Mouse (Mus musculus): ENCODE measurements around the gene Mgll. TPM values are rescaled to one million over a fixed set of nuclear protein-coding genes. Genes with fewer than 3 reads are reported as not detected.

Gene Mgll
- polyA plus RNA-seq, 1 experiment from 2014 or later: 104 TPM

DNA sequence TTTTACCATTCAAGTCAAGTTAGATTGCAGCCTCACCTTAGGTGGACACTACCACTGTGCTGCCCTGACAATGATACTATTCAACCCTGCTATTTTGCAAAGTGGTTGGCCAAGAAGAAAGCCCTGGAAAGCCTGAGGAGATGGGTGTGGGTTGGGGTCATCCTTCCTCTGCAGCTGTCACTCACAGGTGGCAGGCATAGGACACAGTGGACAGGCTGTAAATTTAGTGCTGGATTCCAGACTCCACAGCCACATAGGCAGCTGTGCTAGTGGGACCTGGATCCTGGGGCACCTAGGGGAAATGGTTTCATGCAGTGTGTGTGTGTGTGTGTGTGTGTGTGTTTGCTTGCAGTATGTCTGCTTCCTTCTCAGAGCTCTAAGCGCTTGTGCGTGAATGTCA is 1.3 kb upstream of the Mgll start:
- Histone ChIP-seq H3K36me3 (ENCODE audit: control insufficient read depth, insufficient read depth, low read length) (no peaks in the 10 kb centered on the region; the same call in 1 of the 2 replicates), H3K4me3 (ENCODE audit: low read depth, low read length) (no peak overlapping the region), H3K4me1 (ENCODE audit: control insufficient read depth, insufficient read depth, low read length) (peaks cover 6% of the 10 kb centered on the region; the same call in 1 of the 2 replicates), H3K4me2 (replicated peaks; ENCODE audit: low read depth, low read length) (no peak overlapping the region), H3K9ac (replicated peaks; ENCODE audit: low read depth, low read length) (no peak overlapping the region), H3K9me3 (ENCODE audit: control insufficient read depth, low read depth, low read length) (no peaks in the 10 kb centered on the region), H3K27ac (ENCODE audit: low read length) (no peak overlapping the region), H3K27me3 (ENCODE audit: control insufficient read depth, insufficient read depth, low read length) (no peaks in the 10 kb centered on the region)
- ATAC-seq (ENCODE audit: insufficient number of reproducible peaks, insufficient read depth, low FRiP score, low read depth): no peak
- WGBS: 88% methylated on average over 2 of the region's 2 CpGs

DNA sequence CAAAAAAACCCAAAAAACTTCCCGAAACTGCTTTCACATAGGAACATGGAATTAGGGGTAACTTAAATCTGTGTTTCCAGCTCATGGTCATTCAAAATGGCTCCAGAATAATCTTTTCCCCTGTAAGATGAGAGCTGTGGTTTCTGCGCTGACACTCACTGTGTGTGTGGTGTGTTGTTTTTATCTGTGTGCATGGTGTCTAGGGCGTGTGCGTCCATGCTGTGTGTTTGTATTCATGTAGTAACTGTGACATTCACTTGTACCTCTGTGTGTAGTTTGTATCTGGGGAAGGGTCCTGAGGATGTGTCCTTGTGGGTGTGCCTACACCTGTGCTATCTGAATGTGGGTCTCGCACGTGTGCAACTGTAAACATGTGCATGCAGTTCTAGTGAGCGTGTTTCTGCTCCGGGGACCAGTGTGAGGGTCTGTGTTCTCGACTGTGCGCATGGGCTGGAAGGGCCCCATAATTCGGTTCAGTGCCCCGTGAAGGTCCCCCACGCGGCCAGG is 353 bp upstream of the Mgll start:
- peak overlapping the region; percentile 68 for H3K27ac ChIP-seq (ENCODE audit: low read length)
- ATAC-seq (ENCODE audit: insufficient number of reproducible peaks, insufficient read depth, low FRiP score, low read depth): no peak; the same call in 1 of the 2 replicates

DNA sequence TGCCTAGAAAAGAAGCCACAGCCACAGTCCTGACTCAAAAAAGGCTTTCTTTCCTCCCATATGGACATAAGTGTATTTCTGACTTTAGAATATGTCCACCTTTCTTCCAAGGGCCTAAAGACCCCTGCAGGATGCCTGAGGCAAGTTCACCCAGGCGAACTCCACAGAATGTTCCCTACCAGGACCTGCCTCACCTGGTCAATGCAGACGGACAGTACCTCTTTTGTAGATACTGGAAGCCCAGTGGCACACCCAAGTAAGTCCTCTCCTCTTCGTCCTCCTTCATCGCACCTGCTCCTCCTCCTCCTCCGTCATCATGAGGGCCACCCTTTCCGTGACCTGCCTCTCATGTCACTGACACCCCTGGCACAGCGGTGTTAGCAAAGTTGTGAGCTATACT is 1.4 kb downstream of the Mgll start:
- Histone ChIP-seq H3K9ac (replicated peaks; ENCODE audit: low read depth, low read length) (no peak overlapping the region), H3K27ac (ENCODE audit: low read length) (no peak overlapping the region)

More for the DNA sequence above, 353 bp upstream of the Mgll start:
- H3K9me3 ChIP-seq (ENCODE audit: control insufficient read depth, low read depth, low read length): no peaks in the 10 kb centered on the region
- H3K36me3 ChIP-seq (ENCODE audit: control insufficient read depth, insufficient read depth, low read length): no peaks in the 10 kb centered on the region; the same call in 1 of the 2 replicates
- peak overlapping the region; percentile 71; the same call in 1 of the 2 replicates for H3K9ac ChIP-seq (replicated peaks; ENCODE audit: low read depth, low read length)
- H3K4me1 ChIP-seq (ENCODE audit: control insufficient read depth, insufficient read depth, low read length): peaks cover 6% of the 10 kb centered on the region; the same call in 1 of the 2 replicates
- peak overlapping the region; percentile 86 for H3K4me2 ChIP-seq (replicated peaks; ENCODE audit: low read depth, low read length)
- peak overlapping the region; percentile 69 for H3K4me3 ChIP-seq (ENCODE audit: low read depth, low read length)
- H3K27me3 ChIP-seq (ENCODE audit: control insufficient read depth, insufficient read depth, low read length): no peaks in the 10 kb centered on the region
- WGBS: 29% methylated on average over 14 of the region's 14 CpGs

DNA sequence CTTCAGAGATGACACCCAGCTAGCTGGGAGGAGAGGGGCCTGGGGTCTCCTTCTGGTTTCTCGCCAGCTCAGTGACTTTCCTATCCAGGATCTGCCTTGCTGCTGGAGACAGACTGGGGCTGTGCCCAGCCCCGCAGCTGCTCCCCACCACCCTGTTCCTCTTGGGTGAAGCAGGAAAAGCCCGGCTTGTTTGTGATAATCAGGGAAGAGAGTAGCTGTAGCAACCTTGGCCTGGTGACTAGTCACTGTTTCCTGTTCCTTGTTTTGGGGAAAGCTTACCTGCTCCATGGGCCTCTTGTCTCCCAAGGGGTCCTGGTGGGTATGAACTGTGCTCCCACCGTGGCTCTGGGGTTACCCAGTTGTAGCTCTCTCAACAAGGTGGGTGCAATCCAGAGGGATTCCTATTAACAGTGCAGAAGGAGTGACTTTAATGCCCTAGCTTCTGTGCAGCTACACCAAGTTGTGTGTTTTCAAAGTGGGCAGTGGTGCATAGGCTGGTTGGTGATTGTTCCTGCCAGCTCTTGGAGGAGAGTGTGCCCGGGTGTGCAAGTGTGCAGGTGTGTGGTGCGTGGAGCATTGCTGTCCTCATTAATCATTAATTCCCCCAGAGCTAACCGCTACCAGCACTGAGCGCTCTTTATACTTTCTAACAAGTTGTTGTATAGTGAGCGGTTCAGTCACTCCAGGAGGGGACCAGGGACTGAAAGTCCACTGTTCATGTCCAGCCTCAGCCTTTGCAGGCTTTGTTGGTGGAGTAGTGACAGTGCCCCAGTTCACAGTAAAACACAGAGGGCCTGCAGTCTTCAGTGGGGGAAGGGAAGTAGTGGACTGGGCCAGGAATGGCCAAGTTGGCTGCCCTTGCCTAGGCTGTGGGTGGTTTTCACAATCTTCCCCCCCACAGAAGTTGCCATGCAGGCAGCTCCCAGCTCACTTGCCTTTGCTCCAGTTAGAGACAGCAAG is 2.3 kb downstream of the Mgll start:
- Histone ChIP-seq H3K36me3 (ENCODE audit: control insufficient read depth, insufficient read depth, low read length) (peaks cover 5% of the 10 kb centered on the region; the same call in 1 of the 2 replicates), H3K4me1 (ENCODE audit: control insufficient read depth, insufficient read depth, low read length) (peaks cover 6% of the 10 kb centered on the region; the same call in 1 of the 2 replicates), H3K27me3 (ENCODE audit: control insufficient read depth, insufficient read depth, low read length) (no peaks in the 10 kb centered on the region), H3K9me3 (ENCODE audit: control insufficient read depth, low read depth, low read length) (no peaks in the 10 kb centered on the region), H3K27ac (ENCODE audit: low read length) (peak overlapping the region; percentile 27; the same call in 1 of the 2 replicates), H3K4me2 (replicated peaks; ENCODE audit: low read depth, low read length) (peak overlapping the region; percentile 86), H3K9ac (replicated peaks; ENCODE audit: low read depth, low read length) (no peak overlapping the region), H3K4me3 (ENCODE audit: low read depth, low read length) (peak overlapping the region; percentile 69)
- 61% methylated on average over 9 of the region's 9 CpGs for WGBS
- ATAC-seq (ENCODE audit: insufficient number of reproducible peaks, insufficient read depth, low FRiP score, low read depth): no peak

More for the DNA sequence above, 1.4 kb downstream of the Mgll start:
- Histone ChIP-seq H3K4me1 (ENCODE audit: control insufficient read depth, insufficient read depth, low read length) (peaks cover 6% of the 10 kb centered on the region; the same call in 1 of the 2 replicates), H3K9me3 (ENCODE audit: control insufficient read depth, low read depth, low read length) (no peaks in the 10 kb centered on the region), H3K4me3 (ENCODE audit: low read depth, low read length) (peak overlapping the region; percentile 69; the same call in 1 of the 2 replicates), H3K4me2 (replicated peaks; ENCODE audit: low read depth, low read length) (peak overlapping the region; percentile 86), H3K27me3 (ENCODE audit: control insufficient read depth, insufficient read depth, low read length) (no peaks in the 10 kb centered on the region), H3K36me3 (ENCODE audit: control insufficient read depth, insufficient read depth, low read length) (peaks cover 3% of the 10 kb centered on the region; the same call in 1 of the 2 replicates)
- WGBS: 52% methylated on average over 7 of the region's 7 CpGs
- no peak for ATAC-seq (ENCODE audit: insufficient number of reproducible peaks, insufficient read depth, low FRiP score, low read depth)

DNA sequence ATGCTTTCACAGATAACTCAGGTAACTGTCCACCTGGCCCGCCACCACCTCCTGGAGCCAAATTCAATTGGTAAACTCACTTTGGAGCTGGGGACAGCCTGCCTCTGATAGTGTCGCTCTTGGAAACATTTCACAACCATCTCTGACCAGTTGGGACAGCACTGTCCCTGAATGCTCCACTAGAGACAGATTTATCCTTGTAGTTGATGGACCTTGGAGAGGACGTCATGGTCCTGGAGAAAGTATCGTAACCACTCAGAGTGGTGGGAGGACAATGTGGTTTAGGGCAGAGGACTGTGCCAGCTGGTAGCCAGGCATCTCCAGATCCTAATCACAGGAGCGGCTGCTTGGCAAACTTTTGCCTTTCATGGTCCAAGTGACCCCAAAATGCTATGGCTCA is 3.3 kb downstream of the Mgll start:
- no peak overlapping the region for H3K9ac ChIP-seq (replicated peaks; ENCODE audit: low read depth, low read length)
- no peaks in the 10 kb centered on the region for H3K27me3 ChIP-seq (ENCODE audit: control insufficient read depth, insufficient read depth, low read length)
- WGBS: 92% methylated on average over 5 of the region's 5 CpGs
- H3K36me3 ChIP-seq (ENCODE audit: control insufficient read depth, insufficient read depth, low read length): peaks cover 5% of the 10 kb centered on the region; the same call in 1 of the 2 replicates
- H3K4me1 ChIP-seq (ENCODE audit: control insufficient read depth, insufficient read depth, low read length): peaks cover 6% of the 10 kb centered on the region; the same call in 1 of the 2 replicates
- ATAC-seq (ENCODE audit: insufficient number of reproducible peaks, insufficient read depth, low FRiP score, low read depth): no peak
- no peak overlapping the region for H3K27ac ChIP-seq (ENCODE audit: low read length)
- no peak overlapping the region for H3K4me2 ChIP-seq (replicated peaks; ENCODE audit: low read depth, low read length)
- H3K9me3 ChIP-seq (ENCODE audit: control insufficient read depth, low read depth, low read length): no peaks in the 10 kb centered on the region
- H3K4me3 ChIP-seq (ENCODE audit: low read depth, low read length): no peak overlapping the region

DNA sequence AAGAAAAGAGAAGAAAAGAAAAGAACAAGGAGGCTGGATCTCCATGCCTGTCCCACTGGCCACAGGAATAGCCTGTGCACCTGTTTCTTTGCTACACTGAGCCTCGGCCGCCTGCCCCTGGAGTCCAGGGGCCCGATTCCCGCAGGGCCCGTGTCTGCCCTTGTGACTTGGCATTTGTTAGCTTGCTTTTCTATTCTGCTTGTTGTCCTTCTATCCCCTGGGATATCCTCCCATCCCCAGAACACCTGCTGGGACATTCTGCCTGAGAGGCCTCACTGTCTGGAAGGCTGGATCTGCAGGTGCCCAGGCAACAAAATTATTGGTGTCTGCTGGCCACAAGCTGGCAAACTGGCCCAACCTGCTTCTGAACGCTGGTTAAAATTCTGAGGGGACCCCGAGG is 3.8 kb downstream of the Mgll start:
- 80% methylated on average over 7 of the region's 7 CpGs for WGBS

DNA sequence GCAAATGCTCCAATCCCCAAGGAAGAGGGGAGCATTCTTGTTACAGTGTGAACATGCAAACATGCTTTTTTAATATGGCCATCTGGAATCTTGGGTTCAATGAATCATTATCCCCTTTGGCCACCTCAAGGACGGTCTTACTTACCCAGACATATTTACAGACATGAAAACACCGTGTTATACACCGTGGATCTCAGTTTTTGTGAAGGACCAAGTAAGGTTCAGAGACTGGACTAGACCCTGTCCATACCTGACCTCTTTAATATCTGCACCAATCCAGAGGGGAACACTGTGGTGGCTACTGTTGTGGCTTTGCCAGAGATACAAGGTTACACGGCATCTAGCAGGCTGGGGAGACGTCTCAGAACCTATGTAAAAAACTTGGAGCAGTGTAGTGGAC is 4.3 kb downstream of the Mgll start:
- Histone ChIP-seq H3K9ac (replicated peaks; ENCODE audit: low read depth, low read length) (no peak overlapping the region), H3K36me3 (ENCODE audit: control insufficient read depth, insufficient read depth, low read length) (peaks cover 5% of the 10 kb centered on the region; the same call in 1 of the 2 replicates), H3K27me3 (ENCODE audit: control insufficient read depth, insufficient read depth, low read length) (no peaks in the 10 kb centered on the region), H3K4me3 (ENCODE audit: low read depth, low read length) (no peak overlapping the region), H3K4me1 (ENCODE audit: control insufficient read depth, insufficient read depth, low read length) (peaks cover 12% of the 10 kb centered on the region; the same call in 1 of the 2 replicates), H3K9me3 (ENCODE audit: control insufficient read depth, low read depth, low read length) (no peaks in the 10 kb centered on the region), H3K27ac (ENCODE audit: low read length) (no peak overlapping the region), H3K4me2 (replicated peaks; ENCODE audit: low read depth, low read length) (no peak overlapping the region)
- WGBS: 90% methylated on average over 5 of the region's 5 CpGs
- no peak for ATAC-seq (ENCODE audit: insufficient number of reproducible peaks, insufficient read depth, low FRiP score, low read depth)

More for the DNA sequence above, 3.8 kb downstream of the Mgll start:
- H3K4me1 ChIP-seq (ENCODE audit: control insufficient read depth, insufficient read depth, low read length): peaks cover 9% of the 10 kb centered on the region; the same call in 1 of the 2 replicates
- no peak overlapping the region for H3K27ac ChIP-seq (ENCODE audit: low read length)
- no peak for ATAC-seq (ENCODE audit: insufficient number of reproducible peaks, insufficient read depth, low FRiP score, low read depth)
- peaks cover 5% of the 10 kb centered on the region; the same call in 1 of the 2 replicates for H3K36me3 ChIP-seq (ENCODE audit: control insufficient read depth, insufficient read depth, low read length)
- no peak overlapping the region for H3K4me3 ChIP-seq (ENCODE audit: low read depth, low read length)
- H3K9me3 ChIP-seq (ENCODE audit: control insufficient read depth, low read depth, low read length): no peaks in the 10 kb centered on the region
- no peak overlapping the region for H3K9ac ChIP-seq (replicated peaks; ENCODE audit: low read depth, low read length)
- no peaks in the 10 kb centered on the region for H3K27me3 ChIP-seq (ENCODE audit: control insufficient read depth, insufficient read depth, low read length)
- H3K4me2 ChIP-seq (replicated peaks; ENCODE audit: low read depth, low read length): no peak overlapping the region

DNA sequence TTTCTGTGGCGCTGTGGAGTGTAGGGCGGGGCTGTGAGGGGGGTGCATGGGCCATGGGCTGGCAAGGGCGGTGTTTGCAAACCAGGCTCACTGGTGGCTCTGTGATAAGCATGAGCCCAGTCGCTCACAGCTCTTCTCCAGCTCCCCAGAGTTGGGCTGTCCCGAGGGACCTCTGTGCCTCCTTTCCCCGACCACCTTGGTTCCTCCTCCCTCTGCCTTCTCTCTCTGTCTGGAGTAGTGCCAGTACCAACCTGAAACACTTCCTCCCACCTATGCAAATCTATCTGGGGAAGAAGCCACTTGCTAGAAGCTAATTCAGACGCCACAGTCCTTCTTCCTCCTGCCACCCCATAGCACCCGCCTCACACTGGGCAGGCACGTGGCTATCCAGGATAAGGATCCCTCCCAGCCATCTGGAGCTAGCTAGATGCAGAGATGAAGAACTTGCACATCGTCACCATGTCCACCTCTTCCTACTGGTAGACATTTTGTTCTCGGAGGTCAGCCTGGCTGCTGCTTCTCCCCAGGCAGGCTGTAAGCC is 7.1 kb downstream of the Mgll start:
- Histone ChIP-seq H3K9ac (replicated peaks; ENCODE audit: low read depth, low read length) (no peak overlapping the region), H3K27ac (ENCODE audit: low read length) (no peak overlapping the region), H3K4me1 (ENCODE audit: control insufficient read depth, insufficient read depth, low read length) (peaks cover 12% of the 10 kb centered on the region; the same call in 1 of the 2 replicates), H3K4me3 (ENCODE audit: low read depth, low read length) (no peak overlapping the region), H3K27me3 (ENCODE audit: control insufficient read depth, insufficient read depth, low read length) (no peaks in the 10 kb centered on the region), H3K36me3 (ENCODE audit: control insufficient read depth, insufficient read depth, low read length) (peaks cover 5% of the 10 kb centered on the region; the same call in 1 of the 2 replicates), H3K9me3 (ENCODE audit: control insufficient read depth, low read depth, low read length) (no peaks in the 10 kb centered on the region), H3K4me2 (replicated peaks; ENCODE audit: low read depth, low read length) (no peak overlapping the region)
- WGBS: 81% methylated on average over 11 of the region's 11 CpGs
- peak; percentile 81; the same call in 1 of the 2 replicates for ATAC-seq (ENCODE audit: insufficient number of reproducible peaks, insufficient read depth, low FRiP score, low read depth)
